Mouse (Mus musculus) bone marrow macrophage, adult 2 months (primary cell): ENCODE measurements around the gene Rbks. TPM values are rescaled to one million over a fixed set of nuclear protein-coding genes. Genes with fewer than 3 reads are reported as not detected.
A peak's percentile ranks its signal among the peaks of the same experiment; 100 is the strongest.

ENCODE experiments used
- H3K27ac ChIP-seq: 2 replicates; pipeline ENCODE4 v1.5.1; 2012; ENCODE audit warnings: low read depth, low read length; ENCODE audit not compliant: insufficient read depth
- H3K4me1 ChIP-seq: 2 replicates; pipeline ENCODE4 v1.6.1; 2012; ENCODE audit warnings: low read length; ENCODE audit not compliant: control insufficient read depth, insufficient read depth
- H3K4me3 ChIP-seq: 2 replicates; pipeline ENCODE4 v1.5.1; 2012; ENCODE audit warnings: mild to moderate bottlenecking, low read length, moderate library complexity; ENCODE audit not compliant: insufficient read depth
- CTCF ChIP-seq: IDR thresholded peaks from 2 replicates; pipeline ENCODE4 v1.5.1; 2012; ENCODE audit warnings: low read depth, mild to moderate bottlenecking, low read length, moderate library complexity
- POLR2A ChIP-seq: IDR thresholded peaks from 2 replicates; pipeline ENCODE4 v1.6.1; 2012; ENCODE audit warnings: mild to moderate bottlenecking, low read depth, low read length, borderline replicate concordance
- polyA plus RNA-seq: library from polyadenylated mRNA; stranded (reverse); fragments of >200 nt; gene quantifications from 2 replicates; pipeline ENCODE4 v1.2.4, GENCODE M21; 2012; ENCODE audit not compliant: missing spikeins, insufficient read depth, insufficient read length

Rbks gene
- polyA plus RNA-seq, 1 experiment, result 12.3 TPM

DNA sequence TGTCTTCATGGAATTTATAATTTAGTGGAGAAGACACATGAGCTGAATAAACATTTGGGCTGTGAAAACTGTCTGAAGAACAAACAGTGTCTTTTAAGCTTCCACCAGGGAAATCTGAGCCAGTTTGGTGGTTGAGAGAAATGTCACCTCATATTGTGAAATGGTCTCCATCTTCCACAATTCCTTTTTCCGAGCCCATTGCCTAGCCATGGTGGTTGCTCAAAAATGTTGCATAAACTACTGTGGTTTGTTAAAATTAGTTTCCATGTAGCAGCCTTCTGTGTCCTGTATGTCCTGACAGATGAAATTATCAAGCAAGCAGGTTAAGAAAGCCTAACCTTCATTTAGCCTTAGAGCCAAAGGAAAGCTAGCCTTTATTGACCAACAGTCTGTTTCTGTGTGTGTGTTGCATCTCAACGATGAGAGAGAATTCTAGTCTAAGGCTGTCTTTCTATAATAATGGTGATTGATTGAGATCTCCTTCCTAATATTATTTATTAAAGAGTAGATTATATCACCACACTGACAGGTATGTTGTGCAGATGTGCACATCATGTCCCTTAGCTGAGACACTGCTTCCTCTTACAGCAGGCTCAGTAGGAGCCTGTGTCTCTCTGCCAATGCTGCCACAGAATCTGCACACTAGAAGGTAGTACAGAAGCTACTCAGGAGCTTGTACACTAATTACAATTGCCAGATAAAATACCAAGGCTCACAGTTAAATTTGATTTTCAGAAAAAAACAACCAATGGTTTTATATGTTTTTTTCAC, 46.7 kb downstream of the Rbks start:
- TF ChIP-seq POLR2A (no peak), CTCF (no peak)
- Histone ChIP-seq H3K4me3 (no peak overlapping the region), H3K27ac (no peak overlapping the region)

GRCm38 (mm10) chr5:31647327-31647726, 50.1 kb downstream of the Rbks start:
- no peak overlapping the region for H3K4me3 ChIP-seq
- TF ChIP-seq POLR2A, result no peak
- TF ChIP-seq CTCF, result no peak
- H3K27ac ChIP-seq, result no peak overlapping the region
- peaks cover 40% of the 10 kb centered on the region for H3K4me1 ChIP-seq

More for the DNA sequence above, 46.7 kb downstream of the Rbks start:
- H3K4me1 ChIP-seq, result peaks cover 26% of the 10 kb centered on the region

DNA sequence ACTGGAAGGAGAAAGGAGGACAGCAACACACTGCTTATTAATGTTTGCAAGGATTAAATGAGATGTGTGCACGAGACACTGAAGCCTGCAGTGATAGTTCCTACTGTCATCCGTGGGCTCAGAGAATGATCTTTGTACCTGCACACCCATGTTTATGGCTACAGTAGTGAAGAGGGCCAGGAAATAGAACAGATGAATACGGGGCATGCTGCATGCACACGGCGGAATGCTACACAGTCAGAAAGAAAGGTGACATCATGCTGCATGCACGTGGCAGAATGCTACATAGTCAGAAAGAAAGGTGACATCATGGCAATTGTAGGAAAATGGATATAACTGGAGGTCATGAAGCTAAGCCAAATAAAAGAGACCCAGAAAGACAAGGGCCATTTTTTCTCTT, 50.9 kb downstream of the Rbks start:
- Histone ChIP-seq H3K4me3 (no peak overlapping the region), H3K27ac (no peak overlapping the region), H3K4me1 (peaks cover 40% of the 10 kb centered on the region)
- no peak for TF ChIP-seq CTCF
- no peak for TF ChIP-seq POLR2A

DNA sequence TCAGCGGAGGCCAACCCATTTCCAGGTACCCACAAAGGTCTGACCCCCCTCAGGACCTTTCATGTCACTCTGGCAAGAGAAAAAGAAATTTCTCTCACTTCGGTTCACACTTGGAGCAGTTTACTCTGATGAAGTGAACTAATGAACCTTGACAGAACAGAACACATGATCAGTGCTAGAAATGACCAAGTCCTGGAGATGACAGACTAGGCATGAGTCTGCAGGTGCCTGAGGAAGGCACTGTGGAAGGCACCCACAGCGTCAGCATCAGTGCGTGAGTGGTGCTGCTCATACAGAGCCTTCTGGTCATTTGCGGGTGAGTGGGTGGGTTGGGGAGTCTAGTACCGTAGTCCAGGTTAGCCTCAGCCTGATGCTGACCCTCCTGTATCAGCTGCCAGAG, 51.6 kb downstream of the Rbks start:
- no peak overlapping the region for H3K4me3 ChIP-seq
- no peak for TF ChIP-seq CTCF
- no peak for TF ChIP-seq POLR2A
- no peak overlapping the region for H3K27ac ChIP-seq
- peaks cover 38% of the 10 kb centered on the region for H3K4me1 ChIP-seq

DNA sequence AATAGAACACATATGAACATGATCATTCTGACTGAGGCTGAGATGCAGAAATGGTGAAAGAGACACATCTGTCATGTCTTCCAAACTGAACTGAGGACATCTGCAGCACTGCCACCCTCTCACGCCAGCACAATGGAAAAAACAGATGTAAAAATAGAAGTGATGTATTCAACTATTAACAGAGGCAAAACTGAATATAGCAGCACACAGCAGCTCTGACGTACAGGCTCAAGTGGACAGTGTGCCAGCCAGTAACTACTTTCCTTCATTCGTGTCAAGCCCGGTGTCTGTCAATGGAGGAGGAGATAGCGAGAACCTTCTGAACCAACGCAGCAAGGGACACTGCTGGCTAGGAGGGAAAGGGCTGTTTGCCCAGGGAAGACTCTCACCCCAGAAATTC, 52.6 kb downstream of the Rbks start:
- TF ChIP-seq CTCF (no peak), POLR2A (no peak)

GRCm38 (mm10) chr5:31644272-31644671, 53.2 kb downstream of the Rbks start:
- TF ChIP-seq POLR2A (no peak), CTCF (no peak)
- Histone ChIP-seq H3K4me1 (peaks cover 30% of the 10 kb centered on the region), H3K4me3 (no peak overlapping the region), H3K27ac (peak overlapping the region; percentile 17; the same call in 1 of the 2 replicates)

More for the DNA sequence above, 52.6 kb downstream of the Rbks start:
- Histone ChIP-seq H3K4me3 (no peak overlapping the region), H3K4me1 (peaks cover 30% of the 10 kb centered on the region), H3K27ac (no peak overlapping the region)

DNA sequence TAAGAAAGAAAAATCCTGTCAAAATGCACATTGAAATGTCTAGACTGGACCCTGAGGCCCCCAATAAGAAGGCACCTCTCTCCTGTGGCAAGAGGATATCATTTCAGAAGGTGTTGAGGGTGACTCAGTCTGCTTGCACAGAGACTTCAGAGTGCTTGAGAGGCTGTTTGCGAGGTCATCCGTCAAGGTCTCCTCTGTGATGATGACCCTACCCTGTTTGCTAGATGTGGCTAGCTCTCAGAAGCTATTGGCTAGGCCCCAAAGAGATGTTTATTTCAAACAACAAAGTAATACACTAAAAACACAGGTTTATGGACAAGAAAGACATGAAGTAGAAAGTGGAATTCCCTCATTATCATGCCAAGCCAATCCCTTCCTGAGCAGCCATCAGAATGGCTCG, 55.1 kb downstream of the Rbks start:
- Histone ChIP-seq H3K4me1 (peaks cover 26% of the 10 kb centered on the region), H3K4me3 (no peak overlapping the region), H3K27ac (no peak overlapping the region)
- no peak for TF ChIP-seq CTCF
- TF ChIP-seq POLR2A, result no peak

DNA sequence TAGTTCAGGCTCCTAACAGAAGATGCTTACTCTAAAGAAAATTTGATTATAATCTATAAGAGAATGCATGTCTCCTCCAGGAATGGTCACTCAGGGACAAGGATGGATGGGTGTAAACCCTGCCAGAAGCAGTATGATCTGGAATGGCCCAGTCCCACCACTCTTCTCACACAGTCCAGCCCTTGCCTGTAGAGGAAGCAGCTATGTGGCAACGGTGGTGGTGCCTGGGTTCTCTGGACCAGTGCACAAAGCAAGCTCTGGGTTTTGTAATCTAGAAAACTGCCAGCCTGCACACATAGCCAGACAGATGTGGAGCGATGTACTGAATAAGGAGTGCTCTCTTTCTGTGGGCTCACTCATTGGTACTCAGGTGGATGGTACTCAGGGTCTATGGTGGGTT, 56.9 kb downstream of the Rbks start:
- Histone ChIP-seq H3K4me3 (no peak overlapping the region), H3K4me1 (peaks cover 35% of the 10 kb centered on the region), H3K27ac (no peak overlapping the region)
- TF ChIP-seq CTCF, result no peak
- TF ChIP-seq POLR2A, result no peak

DNA sequence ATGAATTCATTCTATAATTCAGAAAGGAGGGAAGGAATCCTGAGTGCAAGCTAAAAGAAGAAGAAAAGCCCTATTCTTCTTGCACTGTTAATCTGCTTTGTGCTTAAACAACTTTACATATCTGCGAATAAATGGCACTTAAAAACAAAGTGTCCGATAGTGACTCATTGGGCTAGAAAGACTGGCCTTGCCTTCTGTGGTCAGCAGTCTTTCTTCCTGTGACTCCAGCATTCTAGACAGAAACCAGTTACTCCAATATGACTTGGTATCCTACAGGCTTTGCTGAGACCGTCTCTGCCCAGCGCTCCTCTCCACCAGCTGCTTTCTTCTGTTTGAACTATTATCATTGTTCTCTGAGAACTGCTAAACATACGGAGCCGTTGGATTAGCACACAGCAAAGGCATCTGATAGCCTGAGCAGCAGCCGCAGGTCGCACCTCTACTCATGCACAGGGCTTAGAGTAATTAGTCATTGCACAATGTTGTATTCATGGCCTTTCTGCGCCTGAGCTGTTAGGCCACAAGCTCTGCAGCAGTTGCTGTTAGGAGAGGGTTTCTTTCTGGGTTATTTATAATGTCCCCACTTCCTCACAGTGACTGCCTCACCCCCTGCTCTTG, 60.7 kb downstream of the Rbks start:
- H3K4me1 ChIP-seq, result peaks cover 17% of the 10 kb centered on the region
- H3K4me3 ChIP-seq, result no peak overlapping the region
- H3K27ac ChIP-seq, result peak overlapping the region; percentile 23
- TF ChIP-seq CTCF (no peak), POLR2A (no peak)

DNA sequence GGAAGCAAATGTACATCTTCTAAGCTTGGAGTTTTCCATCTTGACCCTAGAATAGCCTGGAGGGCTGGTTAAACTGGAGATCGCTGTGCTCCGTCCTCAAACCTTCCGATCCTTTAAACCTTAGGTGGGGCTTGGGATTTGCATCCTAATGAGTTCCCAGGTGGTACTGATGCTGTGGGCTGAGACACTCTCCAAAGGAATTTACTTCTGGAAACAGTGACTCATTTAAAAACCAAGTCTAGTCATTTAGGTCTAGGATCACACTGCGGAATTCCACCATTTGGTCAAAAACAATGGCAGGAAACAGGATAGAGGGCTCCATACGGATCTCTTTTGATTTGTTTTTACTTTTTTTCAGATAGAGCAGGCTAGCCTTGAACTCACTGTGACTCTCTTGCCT, 62.7 kb downstream of the Rbks start:
- H3K4me1 ChIP-seq, result peaks cover 25% of the 10 kb centered on the region
- no peak overlapping the region for H3K4me3 ChIP-seq
- TF ChIP-seq CTCF (no peak), POLR2A (no peak)
- no peak overlapping the region for H3K27ac ChIP-seq
